Mouse (Mus musculus): ENCODE data around the gene Zfhx3. TPM values are rescaled to one million over a fixed set of nuclear protein-coding genes. Genes with fewer than 3 reads are reported as not detected.

Gene Zfhx3
- polyA plus RNA-seq, 2 experiments from 2014 or later, result 0.58 TPM; not detected in 1

- no peak for ATAC-seq
Measured at GRCm38 (mm10) chr8:108819826-108820225, 877.4 kb downstream of the Zfhx3 start.

DNA sequence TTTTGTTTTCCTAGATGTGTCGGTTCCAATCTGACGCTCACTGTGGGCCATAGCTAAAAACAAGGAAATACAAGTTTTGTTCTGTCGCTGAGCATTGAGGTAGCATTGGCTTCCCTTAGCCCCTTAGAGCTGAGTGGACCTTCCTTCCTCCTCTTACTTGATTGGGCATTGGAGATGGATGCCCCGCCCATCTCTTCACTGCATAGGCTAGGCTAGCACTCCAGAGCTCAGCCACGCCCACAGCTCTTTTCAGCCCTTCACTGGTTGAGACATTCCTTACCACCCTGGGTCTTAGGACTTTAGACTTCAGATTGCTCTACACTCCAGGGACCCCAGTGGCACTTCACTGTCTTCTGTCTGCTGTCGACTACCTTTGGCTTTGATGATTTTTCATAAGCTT is 878.2 kb downstream of the Zfhx3 start:
- ATAC-seq, result no peak

DNA sequence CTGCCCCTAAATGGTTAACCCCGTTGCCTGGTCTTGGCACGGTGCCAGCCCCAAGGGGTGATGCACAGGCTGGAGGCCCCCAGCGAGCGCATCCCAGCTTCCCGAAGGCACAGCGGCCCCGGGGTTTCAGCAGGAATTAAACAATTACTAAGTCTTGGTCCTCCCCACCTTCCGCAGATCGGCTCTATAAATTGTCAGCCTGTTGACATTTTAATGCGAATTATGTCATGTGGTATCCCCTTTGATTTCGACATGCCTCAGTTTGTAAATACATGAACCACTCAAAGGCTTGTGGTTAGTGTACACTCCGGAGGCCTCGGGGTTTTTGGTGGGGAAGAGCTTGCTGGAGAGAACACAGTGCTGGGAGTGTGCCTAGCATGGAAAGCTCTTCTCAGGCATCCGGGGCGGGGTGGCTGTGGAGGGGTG is 880.4 kb downstream of the Zfhx3 start:
- ATAC-seq, result no peak

DNA sequence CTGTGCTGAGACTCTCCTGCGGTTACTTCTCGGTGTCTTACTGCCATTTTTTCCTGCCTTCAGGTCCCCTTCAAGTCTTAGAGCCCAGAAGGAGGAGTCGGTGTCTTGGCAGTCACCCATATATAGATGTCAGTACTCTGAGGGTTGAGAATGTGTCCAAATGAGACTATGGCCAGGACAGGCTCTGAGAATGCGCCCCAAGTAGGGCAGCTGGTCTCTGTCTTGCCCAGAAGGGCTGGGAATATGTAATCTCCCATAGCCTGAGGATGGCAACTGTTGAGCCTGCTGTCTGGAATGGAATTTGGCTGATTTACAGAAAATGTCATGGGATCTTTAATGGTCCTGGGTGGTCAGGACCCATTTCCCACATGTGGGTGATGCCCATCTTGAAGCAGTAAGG is 881.6 kb downstream of the Zfhx3 start:
- ATAC-seq, result no peak

DNA sequence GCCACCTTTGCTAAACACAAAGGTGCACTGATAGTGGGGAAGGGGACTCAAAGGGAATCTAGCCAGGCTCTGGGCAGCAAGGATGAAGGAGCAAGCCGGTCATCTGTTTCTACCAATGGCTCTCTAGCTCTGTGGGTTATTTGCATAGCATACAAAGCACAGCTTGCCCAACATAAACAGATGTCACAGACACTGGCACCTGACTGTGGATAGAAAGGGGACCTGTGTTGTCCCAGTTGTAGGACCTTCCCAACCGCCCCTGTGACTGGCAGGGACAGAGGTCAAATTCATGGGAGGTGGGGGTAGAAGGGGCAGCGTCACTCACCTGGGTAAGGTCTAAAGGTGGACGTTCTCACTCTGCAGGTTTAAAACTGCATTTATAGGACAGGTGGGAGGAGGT is 884.0 kb downstream of the Zfhx3 start:
- no peak for ATAC-seq

DNA sequence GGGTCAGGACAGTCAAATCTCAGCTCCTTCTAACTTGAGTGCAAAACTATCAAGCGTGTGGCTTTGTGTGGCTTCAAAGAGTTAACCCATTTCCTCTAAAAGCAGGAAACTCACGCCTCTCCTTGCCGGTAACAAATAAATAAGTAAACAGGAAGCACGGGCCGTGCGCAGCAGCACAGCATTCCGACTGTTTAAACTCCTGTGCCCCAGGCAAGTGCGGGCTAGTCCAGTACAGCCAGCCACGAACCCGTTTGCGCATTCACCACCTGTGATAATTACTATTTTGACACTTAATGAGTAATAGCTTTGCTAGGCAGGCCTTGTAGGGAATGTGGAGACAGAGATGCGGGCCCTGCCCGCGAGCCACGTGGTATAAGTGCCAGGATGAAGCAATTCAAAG is 885.0 kb downstream of the Zfhx3 start:
- no peak for ATAC-seq

DNA sequence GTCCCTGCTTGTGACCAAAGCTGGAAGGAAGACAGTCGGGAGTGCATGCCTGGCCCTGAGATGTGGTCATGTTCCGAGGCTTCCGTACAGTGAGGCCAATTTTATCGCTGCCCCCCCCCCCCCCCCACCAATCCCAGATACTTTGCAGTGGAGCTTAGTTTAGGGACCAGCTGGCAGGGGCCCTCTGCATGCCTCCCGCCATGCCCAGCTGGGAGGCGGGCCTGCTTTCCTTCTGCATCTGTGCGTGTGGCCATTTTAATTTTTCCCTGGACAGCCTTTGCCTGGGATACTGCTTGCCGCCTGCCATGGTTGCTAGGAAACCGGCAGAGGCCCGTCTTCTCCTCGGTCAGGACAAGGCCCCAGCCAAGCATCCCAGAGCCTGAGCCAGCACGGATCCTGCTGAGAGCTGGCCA is 886.9 kb downstream of the Zfhx3 start:
- no peak for ATAC-seq

- no peak for ATAC-seq
Measured at GRCm38 (mm10) chr8:108835143-108835542, 892.7 kb downstream of the Zfhx3 start.

GRCm38 (mm10) chr8:108837788-108838187 is 895.3 kb downstream of the Zfhx3 start:
- ATAC-seq, result no peak

DNA sequence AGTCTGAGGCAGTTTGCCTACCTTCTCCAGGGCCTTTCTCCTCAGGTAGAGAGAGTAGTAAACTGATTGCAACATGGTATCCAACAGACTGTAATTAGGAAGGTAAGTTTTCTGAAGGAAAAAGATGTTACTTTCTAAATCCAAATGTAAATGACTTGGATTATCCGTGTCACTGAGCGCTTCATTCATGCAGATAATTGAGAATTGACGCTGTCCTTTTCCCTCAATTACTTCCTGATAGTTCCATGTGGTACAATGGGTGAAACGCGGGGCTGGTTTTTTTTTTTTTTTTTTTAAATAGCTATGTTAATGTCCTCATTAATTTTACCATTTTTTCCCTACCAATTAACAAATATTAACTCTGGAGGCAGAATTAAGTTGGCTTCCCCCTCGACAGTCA is 896.3 kb downstream of the Zfhx3 start:
- ATAC-seq, result no peak

DNA sequence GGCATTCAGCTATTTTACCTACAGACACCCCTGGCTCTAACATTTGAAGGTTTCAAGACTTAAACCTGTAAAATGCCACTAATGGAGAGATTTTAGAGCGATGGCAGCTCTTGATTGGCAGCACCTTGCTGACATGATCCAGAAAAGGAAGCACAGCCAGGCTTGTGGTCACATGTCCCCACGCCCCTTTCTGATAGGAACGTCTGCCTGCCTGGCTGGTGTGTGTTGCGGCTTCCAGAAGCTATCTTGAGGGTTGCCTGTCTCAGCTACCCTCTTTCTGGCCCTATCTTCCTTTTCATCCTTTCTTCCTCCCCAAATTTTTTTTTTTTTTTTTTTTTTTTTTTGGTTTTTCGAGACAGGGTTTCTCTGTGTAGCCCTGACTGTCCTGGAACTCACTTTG is 899.9 kb downstream of the Zfhx3 start:
- ATAC-seq, result no peak

GRCm38 (mm10) chr8:108846174-108846573 is 903.7 kb downstream of the Zfhx3 start:
- ATAC-seq, result no peak

- no peak for ATAC-seq
Measured at GRCm38 (mm10) chr8:108846827-108847226, 904.4 kb downstream of the Zfhx3 start.

GRCm38 (mm10) chr8:108847356-108847755 is 904.9 kb downstream of the Zfhx3 start:
- no peak for ATAC-seq

- no peak for ATAC-seq
Measured at GRCm38 (mm10) chr8:108848484-108848883, 906.0 kb downstream of the Zfhx3 start.

GRCm38 (mm10) chr8:108853028-108853427 is 910.6 kb downstream of the Zfhx3 start:
- no peak for ATAC-seq

DNA sequence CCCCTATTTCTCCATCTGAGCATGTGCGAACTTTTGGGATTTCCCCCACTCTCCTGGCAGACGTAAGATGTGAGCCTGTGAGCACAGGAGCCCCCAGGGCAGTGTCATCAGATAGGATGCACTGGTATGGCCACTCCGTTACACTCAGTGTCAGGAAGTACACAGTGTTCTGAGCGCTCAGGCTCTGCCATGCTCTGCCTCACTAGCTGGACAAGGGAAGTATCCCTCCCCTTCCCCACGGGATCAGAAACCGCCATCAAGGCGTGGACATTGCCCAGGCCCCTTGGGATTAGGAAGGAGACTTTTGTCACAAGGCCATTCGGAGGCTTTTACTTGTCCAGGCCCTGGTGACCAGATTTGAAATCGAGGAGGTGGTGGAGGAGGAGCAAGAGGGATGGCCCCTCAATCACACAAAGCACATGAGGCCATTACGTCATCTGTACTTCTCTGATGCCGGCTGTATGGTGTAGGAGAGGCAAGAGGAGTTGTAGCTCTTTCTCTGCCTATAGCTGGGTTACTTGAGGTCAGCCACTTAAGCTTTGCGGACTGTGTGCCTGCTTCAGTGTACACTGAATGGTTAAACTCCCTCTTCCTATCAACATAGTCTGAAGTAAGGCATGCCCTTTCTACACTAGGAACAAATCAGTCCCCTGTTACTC is 912.1 kb downstream of the Zfhx3 start:
- ATAC-seq, result no peak

GRCm38 (mm10) chr8:108859001-108859400 is 916.6 kb downstream of the Zfhx3 start:
- ATAC-seq, result no peak

- no peak for ATAC-seq
Measured at GRCm38 (mm10) chr8:108859983-108860382, 917.5 kb downstream of the Zfhx3 start.

GRCm38 (mm10) chr8:108863440-108863839 is 921.0 kb downstream of the Zfhx3 start:
- no peak for ATAC-seq

- peak; percentile 32 for ATAC-seq
Measured at GRCm38 (mm10) chr8:108866430-108866829, 924.0 kb downstream of the Zfhx3 start.

GRCm38 (mm10) chr8:108867482-108868258 is 925.2 kb downstream of the Zfhx3 start:
- ATAC-seq, result no peak

DNA sequence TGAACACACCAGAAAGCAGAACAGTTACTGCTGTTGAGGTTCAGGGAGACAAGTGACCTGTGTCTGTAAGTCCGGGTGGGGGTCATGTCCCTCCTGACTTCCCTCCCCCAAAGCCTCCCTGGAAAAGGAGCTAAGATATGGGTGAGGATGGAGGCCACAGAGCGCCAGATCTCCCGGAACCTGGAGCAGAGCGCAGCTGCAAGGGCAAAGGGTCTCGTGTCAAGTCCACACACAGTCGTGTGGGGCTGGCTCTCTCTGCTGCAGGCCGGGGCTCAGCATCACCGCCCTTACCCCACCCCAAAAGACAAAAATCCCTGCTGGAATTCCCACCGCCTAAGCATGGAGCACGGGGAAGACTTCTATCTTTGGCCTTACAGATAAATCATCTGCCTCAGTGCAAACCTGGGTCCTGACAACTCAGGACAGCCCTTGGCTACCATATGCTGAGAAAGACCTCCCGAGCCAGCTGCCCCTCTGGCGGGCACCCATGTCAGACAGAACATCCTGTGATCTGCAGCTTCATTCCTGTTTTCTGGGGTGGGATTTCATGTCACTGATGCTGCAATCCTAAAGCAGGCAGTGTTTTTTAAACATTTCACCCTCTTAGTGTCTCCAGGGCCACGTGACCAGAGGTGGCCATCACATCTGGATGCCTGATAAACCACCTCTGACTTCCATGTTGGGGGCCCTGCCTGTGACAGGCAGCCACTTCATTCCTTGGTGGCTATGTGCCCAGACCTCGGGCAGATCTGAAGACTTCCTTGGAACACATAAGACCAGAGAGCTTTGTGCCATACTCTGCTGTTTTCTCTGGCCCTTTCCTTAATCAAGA is 926.0 kb downstream of the Zfhx3 start:
- no peak for ATAC-seq

Measured in activated CD4-positive, CD25-positive, alpha-beta regulatory T cell, adult 4 months (primary cell).